Mouse (Mus musculus) yolk sac, embryonic 10.5 days (tissue): Measurements from ENCODE around the gene Ugt2a1.
"Not testable (repeated sequence)": the region's sequence is repeated elsewhere in the genome, so short reads cannot be mapped to it uniquely, and the experiment has no call there.

ENCODE experiments used
- DNase-seq: peaks from one replicate; pipeline ENCODE4 v3.0.0-alpha.2; 2017; ENCODE audit warnings: low spot score

Ugt2a1 gene

DNA sequence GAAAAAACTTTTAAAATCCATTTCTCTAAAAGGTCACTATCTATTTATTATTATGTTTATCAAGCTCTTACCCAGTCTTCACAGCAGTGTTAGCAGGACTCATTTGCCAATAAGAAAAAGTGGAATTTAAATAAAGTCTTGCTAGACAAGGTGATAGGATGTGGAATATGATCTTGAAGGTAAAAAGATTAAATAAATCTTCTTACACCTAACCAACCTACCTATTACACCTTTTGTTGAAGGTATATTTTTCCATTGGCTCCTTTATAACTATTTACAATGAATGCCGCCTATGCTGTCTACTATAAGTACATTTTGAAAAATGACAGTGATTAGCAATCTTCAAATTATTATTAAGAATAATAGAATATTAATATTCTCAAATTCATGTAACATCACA lies at the start of gene Ugt2a1:
Ugt2a1 (minus strand) TSS at position 101 of the 400 bp plus-strand sequence.
- no peak for DNase-seq

DNA sequence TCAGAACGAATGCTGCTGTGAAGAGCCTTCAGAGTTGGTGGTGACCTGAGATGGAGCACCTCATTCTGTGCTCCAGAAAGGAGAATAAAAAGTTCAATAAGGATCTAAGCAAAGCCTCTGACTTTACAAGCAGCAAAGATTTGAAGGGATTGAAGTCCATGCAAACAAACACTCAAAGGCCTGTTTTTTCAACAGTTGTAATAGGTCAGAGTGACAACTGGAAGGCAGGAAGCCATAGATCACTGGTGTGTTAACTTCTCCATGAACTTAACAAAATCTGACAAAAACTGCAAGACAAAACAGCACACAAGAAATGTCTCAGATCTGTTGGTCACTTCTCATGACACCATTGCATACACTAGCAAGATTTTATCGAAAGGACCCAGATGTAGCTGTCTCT lies 47.4 kb upstream of the Ugt2a1 start, which contains the start of gene Sult1b1:
Sult1b1 (minus strand) TSS at position 85 of the 400 bp plus-strand sequence.
- DNase-seq, result no peak

DNA sequence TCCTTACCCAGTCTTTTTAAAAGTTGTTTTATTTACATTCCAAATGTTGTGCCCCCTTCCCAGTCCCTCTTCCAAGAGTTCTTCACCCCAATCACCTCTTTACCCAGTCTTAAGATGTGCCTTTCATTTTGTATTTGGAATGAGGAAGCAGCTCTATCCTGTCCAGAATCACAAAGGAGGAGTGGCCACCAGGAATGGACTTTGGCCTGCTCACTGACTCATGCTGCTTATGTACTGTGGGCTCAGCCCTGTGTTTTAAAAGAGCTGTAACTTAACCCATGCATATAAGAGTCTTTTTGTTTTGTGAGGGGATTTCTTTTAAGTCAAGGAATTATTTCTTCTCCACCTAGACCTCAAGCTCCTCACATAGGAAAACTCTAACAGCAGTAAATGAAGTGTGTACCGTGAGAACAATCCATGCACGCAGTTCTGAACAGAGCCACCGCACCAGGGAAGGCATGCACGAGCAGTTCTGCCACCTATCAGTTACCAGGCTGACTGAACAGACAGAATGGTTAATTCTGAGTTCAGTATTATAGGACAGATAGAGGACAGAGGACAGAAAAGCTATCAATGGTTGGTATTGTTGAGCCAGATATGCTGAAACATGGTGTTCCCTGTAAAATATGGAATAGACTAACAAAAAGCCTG lies 45.4 kb upstream of the Ugt2a1 start:
- peak; percentile 71 for DNase-seq

- DNase-seq, result peak; percentile 45
These were observed 41.6 kb upstream of the Ugt2a1 start for GRCm38 (mm10) chr5:87532288-87532687.

- DNase-seq, result not testable (repeated sequence)
These were observed 32.9 kb upstream of the Ugt2a1 start for GRCm38 (mm10) chr5:87523561-87523960.

DNA sequence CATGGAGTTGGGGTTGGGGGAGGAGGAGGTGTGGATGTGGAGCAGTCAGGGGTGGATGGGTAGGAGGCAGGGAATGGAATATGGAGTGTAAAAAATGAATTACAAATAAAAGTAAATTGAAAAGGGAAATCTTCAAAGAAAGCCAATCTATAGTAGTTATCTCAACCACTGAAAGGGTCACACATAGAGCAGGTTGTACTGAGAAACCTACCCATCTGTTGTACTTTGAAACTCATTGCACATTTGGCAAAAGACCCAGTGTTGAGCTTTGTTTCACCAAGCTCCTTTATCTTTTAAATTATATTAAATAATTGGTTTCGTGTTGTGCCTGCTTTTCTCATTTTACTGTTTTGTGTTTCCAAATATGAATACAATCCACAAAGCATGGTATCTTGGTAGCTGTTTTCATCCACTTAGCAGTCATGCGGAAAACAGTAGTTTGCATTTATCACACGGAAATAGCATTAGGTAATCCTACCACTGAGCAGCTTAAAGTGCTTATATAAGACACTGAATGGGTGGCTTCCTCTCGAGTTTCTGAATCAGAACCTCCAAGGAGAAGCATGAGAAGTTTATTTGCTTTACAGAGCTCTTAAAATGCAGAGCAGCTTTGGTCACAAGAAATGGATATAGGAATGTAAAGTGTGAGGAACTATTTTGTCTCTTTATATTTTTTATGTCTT lies 15.2 kb upstream of the Ugt2a1 start:
- DNase-seq, result no peak

- no peak for DNase-seq
These were observed 12.0 kb upstream of the Ugt2a1 start for GRCm38 (mm10) chr5:87502687-87503086.

GRCm38 (mm10) chr5:87499341-87499740 lies 8.7 kb upstream of the Ugt2a1 start:
- DNase-seq, result no peak

GRCm38 (mm10) chr5:87498936-87499335 lies 8.3 kb upstream of the Ugt2a1 start:
- DNase-seq, result no peak

DNA sequence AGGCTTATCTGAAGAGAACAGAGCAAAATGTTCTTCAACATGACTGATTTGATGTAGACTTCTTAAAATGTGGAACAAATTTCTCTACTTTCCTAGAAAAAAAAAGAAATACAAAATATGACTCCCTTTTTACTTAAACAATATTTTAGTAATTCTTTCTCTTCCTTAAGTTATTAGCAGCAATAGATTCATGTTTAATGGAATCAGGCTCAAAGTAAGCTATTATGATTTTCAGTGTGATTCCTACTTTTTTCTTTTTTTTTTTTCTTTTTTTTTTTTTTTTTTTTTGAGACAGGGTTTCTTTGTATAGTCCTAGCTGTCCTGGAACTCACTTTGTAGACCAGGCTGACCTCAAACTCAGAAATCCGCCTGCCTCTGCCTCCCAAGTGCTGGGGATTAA lies 4.0 kb downstream of the Ugt2a1 start, which contains the start of gene Gm43638:
Gm43638 (minus strand) TSS at position 101 of the 400 bp plus-strand sequence.
- DNase-seq, result not testable (repeated sequence)

GRCm38 (mm10) chr5:87482160-87482559 lies 8.5 kb downstream of the Ugt2a1 start, which contains the start of gene Ugt2a2:
Gene Ugt2a2 (minus strand): TSS chr5:87482260.
- DNase-seq, result no peak

GRCm38 (mm10) chr5:87458810-87459209 lies 31.9 kb downstream of the Ugt2a1 start:
- DNase-seq, result no peak

DNA sequence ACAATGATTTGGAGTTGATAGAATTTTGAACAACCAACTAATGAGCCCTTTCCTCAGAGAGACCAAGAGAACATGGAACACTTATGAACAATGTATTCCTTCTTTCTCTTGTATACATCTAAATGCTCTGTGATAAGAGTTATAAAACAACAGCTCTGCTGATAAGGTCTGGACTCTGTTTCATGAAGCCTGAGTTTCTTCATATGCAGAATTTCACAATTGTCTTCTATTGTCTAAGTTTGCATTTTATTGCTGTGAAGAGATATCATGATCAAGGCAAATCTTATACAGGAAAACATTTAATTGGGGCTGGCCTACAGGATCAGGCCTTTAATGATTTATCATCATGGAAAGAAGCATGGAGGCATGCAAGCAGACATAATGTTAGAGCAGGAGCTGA lies 33.0 kb downstream of the Ugt2a1 start:
- no peak for DNase-seq

GRCm38 (mm10) chr5:87456216-87456850 lies 34.3 kb downstream of the Ugt2a1 start:
- DNase-seq, result no peak

- no peak for DNase-seq
These were observed 35.2 kb downstream of the Ugt2a1 start for GRCm38 (mm10) chr5:87455519-87455918.

DNA sequence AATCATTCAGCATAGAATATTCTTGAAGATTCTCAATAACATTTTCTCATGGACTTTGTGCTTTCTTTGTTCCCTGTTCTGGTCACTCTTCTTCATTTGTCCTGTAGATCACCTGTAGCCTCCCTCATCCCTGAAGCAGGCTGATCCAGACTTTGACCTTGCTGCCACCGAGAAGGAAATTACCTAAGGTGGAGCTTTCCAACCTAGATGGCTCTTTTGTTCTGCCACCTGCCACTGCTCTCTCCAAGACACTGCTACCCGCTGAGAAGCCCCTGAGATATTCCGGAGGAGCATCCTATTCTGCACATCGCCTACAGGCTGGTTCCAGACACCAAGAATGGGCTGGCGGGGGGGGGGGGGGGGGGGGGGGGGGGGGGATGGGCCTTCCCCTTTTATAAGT lies 38.2 kb downstream of the Ugt2a1 start:
- not testable (repeated sequence) for DNase-seq

DNA sequence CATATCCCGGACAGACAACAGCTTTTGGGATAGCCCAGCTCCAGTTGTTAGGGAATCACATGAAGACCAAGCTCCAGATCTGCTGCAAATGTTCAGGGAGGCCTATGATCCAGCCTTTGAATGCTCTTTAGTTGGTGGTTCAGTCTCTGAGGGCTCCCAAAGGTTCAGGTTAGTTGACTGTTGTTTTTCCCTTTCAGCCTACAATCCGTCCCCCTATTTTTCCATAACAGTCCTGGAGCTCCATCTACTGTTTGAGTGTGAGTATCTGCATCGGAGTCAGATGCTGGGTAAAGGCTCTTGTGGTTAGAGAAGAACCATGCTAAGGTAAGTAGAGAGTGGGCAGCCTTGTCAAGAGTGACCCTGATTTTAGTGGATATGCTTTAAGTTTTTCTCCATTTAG lies 54.4 kb downstream of the Ugt2a1 start:
- peak; percentile 51 for DNase-seq

DNA sequence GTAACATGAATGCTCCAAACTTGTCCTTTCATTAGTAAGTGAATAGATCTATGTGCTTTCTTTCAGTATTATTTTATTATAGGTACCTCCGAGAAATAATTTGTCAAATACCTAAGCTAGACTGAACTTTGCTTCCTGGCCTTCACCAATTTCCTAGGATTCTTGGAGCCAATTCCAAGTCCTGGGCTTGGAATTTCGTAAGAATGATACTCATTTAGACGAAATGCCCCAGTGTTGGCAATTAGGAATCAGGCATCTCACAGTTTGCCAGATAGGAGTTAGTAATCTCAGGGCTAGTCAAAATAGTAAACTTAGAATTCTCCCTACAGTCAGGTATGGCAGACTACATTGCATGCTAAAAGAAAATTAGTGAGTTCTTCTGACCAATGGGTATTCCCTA lies 65.0 kb downstream of the Ugt2a1 start:
- DNase-seq, result no peak

DNA sequence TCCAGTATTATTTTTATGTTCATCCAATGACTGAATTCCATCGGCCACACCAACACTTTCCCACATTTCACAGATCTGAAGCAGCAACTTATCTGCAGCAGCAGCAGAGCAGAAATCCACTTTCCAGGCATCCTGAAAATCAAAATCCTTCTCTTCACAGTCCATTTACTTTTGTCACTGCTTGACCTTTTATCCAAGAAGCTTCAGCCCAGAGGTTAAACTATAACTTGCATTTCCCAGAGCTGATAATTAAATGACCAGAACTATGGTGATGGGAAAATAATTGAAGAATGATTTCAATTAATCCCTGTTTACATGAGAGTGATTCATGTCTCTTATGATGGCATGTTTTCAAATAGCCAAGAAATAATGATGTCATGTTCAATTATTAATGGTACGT lies 66.6 kb downstream of the Ugt2a1 start, which contains the start of gene Ugt2b38:
Ugt2b38 (minus strand) TSS at position 163 of the 400 bp plus-strand sequence.
- not testable (repeated sequence) for DNase-seq
